Comparison of ENCODE assay signal across 9 mouse cellular contexts in the genomic region with DNA sequence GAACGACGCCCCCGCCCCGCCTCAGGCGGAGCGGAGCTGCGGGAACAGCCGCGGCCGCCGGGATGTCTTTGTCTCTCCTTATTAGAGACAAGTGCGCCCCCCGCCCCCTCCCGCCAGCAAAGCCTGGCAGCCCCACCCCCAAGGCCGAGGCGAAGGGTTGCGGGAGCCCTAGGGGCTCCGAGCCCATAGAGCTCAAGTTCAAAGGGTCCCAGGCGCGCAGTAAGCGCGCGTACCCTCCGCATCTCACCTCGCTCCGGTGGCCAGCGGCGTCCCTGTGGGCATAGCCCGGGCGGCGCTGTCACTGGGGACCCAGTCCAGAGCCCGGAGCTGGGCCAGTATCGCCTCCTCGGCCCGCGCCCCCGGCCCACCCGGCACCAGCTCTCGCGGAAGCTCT. TPM values are rescaled to one million over a fixed set of nuclear protein-coding genes. Genes with fewer than 3 reads are reported as not detected.
DNase-seq lines count a peak whose midpoint lies in the region; ATAC-seq lines count a peak whose summit lies in the region.
"Had no signal": no experiment of that assay in that cellular context is flagged by ENCODE, and none has a peak within 500 bp of the region (broad histone marks: within the 10 kb centered on the region; RNA-seq: fewer than 3 reads in every experiment).

No protein-coding gene starts in this region.

- WGBS in limb, embryonic 12.5 days = under 1% methylated on average over 40 of the region's 40 CpGs
- under 1% methylated on average over 34 of the region's 40 CpGs for WGBS in stomach, embryonic 14.5 days

- no peaks in the 10 kb centered on the region for H3K9me3 ChIP-seq in limb, embryonic 12.5 days
- H3K9me3 ChIP-seq in stomach, embryonic 14.5 days (ENCODE audit: control insufficient read depth, low read depth, low read length) = no peaks in the 10 kb centered on the region

- DNase-seq in embryo, embryonic 10.5 days (ENCODE audit: low spot score) = peak; percentile 43
- no peak for DNase-seq in embryo, embryonic 10 days (ENCODE audit: low spot score)
- peak; percentile 48 for DNase-seq in right cerebral cortex, postnatal 14 days
- DNase-seq in right cerebral cortex, postnatal 25 days = no peak
- DNase-seq in spleen, postnatal 10 days (ENCODE audit: low spot score in 2 of 2) = no peak
- DNase-seq in left cerebral cortex, adult 11 months (ENCODE audit: low spot score) = no peak

- peak overlapping the region; percentile 86 for H3K4me3 ChIP-seq in limb, embryonic 12.5 days (replicated peaks)
- peak overlapping the region; percentile 64 for H3K4me3 ChIP-seq in stomach, embryonic 14.5 days (ENCODE audit: low read depth, low read length)

- H3K27me3 ChIP-seq in limb, embryonic 12.5 days = peaks cover 36% of the 10 kb centered on the region
- H3K27me3 ChIP-seq in stomach, embryonic 14.5 days (ENCODE audit: control insufficient read depth, insufficient read depth, low read length) = no peaks in the 10 kb centered on the region

- H3K9ac ChIP-seq in limb, embryonic 12.5 days (replicated peaks) = peak overlapping the region; percentile 86
- peak overlapping the region; percentile 81 for H3K9ac ChIP-seq in stomach, embryonic 14.5 days (replicated peaks; ENCODE audit: low read depth, low read length)

- H3K36me3 ChIP-seq in limb, embryonic 12.5 days = peaks cover 14% of the 10 kb centered on the region
- H3K36me3 ChIP-seq in stomach, embryonic 14.5 days (ENCODE audit: control insufficient read depth, insufficient read depth, low read length) = no peaks in the 10 kb centered on the region

- H3K4me2 ChIP-seq in limb, embryonic 12.5 days = peak overlapping the region; percentile 93
- peak overlapping the region; percentile 97 for H3K4me2 ChIP-seq in stomach, embryonic 14.5 days (replicated peaks; ENCODE audit: low read depth, low read length)

- ATAC-seq in limb, embryonic 12.5 days (ENCODE audit: insufficient number of reproducible peaks, insufficient read depth, low FRiP score, low TSS enrichment, low read depth) = peak; percentile 33
- 0 out of 2 replicates have a peak, but pooled peaks have one; percentile 2 for ATAC-seq in stomach, embryonic 14.5 days (ENCODE audit: insufficient number of reproducible peaks, insufficient read depth, low FRiP score, low read depth)

- peak overlapping the region; percentile 96 for H3K27ac ChIP-seq in limb, embryonic 12.5 days
- H3K27ac ChIP-seq in stomach, embryonic 14.5 days (ENCODE audit: low read length) = peak overlapping the region; percentile 75; the same call in 1 of the 2 replicates

- H3K4me1 ChIP-seq in limb, embryonic 12.5 days (replicated peaks) = peaks cover 58% of the 10 kb centered on the region
- peaks cover 43% of the 10 kb centered on the region for H3K4me1 ChIP-seq in stomach, embryonic 14.5 days (ENCODE audit: control insufficient read depth, insufficient read depth, low read length)

RNA-seq across cellular contexts. Expression of a gene that starts 0.4 kb away (rescaled TPM):
- polyA plus RNA-seq in limb, embryonic 12.5 days (2016; fragmentation: Nextera tagmentation; extraction: Ambion mirVana) = 10.1 and 11.6 TPM in 2 replicates
- 6.1 and 6.6 TPM in 2 replicates for polyA plus RNA-seq in stomach, embryonic 14.5 days (2014; fragmentation: Nextera tagmentation; extraction: Ambion mirVana)
- polyA plus RNA-seq: C2C12 had no signal

RNA-seq across cellular contexts. Expression of a gene that starts 21.2 kb away (rescaled TPM):
- polyA plus RNA-seq in limb, embryonic 12.5 days (2016; fragmentation: Nextera tagmentation; extraction: Ambion mirVana) = not detected in 2 replicates
- not detected in 2 replicates for polyA plus RNA-seq in stomach, embryonic 14.5 days (2014; fragmentation: Nextera tagmentation; extraction: Ambion mirVana)
- polyA plus RNA-seq: C2C12 had no signal

Comparison
In these comparisons a context has a peak if more than half of its experiments do, and no peak if none do; other contexts are left out.
1. DNase-seq: peak in embryo, embryonic 10.5 days (single experiment) and right cerebral cortex, postnatal 14 days (single experiment); none in embryo, embryonic 10 days (single experiment), right cerebral cortex, postnatal 25 days (single experiment), spleen, postnatal 10 days (0 of 2) and left cerebral cortex, adult 11 months (single experiment).